8 mouse cellular contexts compared by ENCODE assay signal in genomic region chr2:25581294-25581864, GRCm38 (mm10). TPM values are rescaled to one million over a fixed set of nuclear protein-coding genes. Genes with fewer than 3 reads are reported as not detected.
A peak's percentile ranks its signal among the peaks of the same experiment; 100 is the strongest.
DNase-seq lines count a peak whose midpoint lies in the region; ATAC-seq lines count a peak whose summit lies in the region.

Ajm1 (minus strand) TSS chr2:25581757.

- H3K4me3 ChIP-seq in embryonic facial prominence, embryonic 12.5 days: peak within 1 kb of the TSS; percentile 35
- peak within 1 kb of the TSS; percentile 46 for H3K4me3 ChIP-seq in heart, embryonic 15.5 days
- H3K4me3 ChIP-seq in liver, embryonic 16.5 days (ENCODE audit: low read depth, low read length): peak within 1 kb of the TSS; percentile 22; the same call in 1 of the 2 replicates
- H3K4me3 ChIP-seq in neural tube, embryonic 11.5 days (ENCODE audit: low read depth, low read length): peak within 1 kb of the TSS; percentile 28; the same call in 1 of the 2 replicates

- DNase-seq in CD4-positive helper T cell, adult 2 months (ENCODE audit: low read depth, low spot score): peak; percentile 77
- peak; percentile 73 for DNase-seq in layer of hippocampus, adult 11-12 months (ENCODE audit: low spot score)
- peak; percentile 69 for DNase-seq in neural tube, embryonic 11.5 days (ENCODE audit: low spot score)
- DNase-seq in thymus, postnatal 0 days (ENCODE audit: low spot score): peak; percentile 84

- peaks cover 41% of the 10 kb centered on the region for H3K4me1 ChIP-seq in embryonic facial prominence, embryonic 12.5 days
- H3K4me1 ChIP-seq in heart, embryonic 15.5 days (replicated peaks): peaks cover 56% of the 10 kb centered on the region
- peaks cover 41% of the 10 kb centered on the region for H3K4me1 ChIP-seq in liver, embryonic 16.5 days (ENCODE audit: control insufficient read depth, low read depth, low read length)
- H3K4me1 ChIP-seq in neural tube, embryonic 11.5 days (ENCODE audit: control insufficient read depth, insufficient read depth, low read length): peaks cover 26% of the 10 kb centered on the region

- ATAC-seq in activated CD4-positive, CD25-positive, alpha-beta regulatory T cell, adult 4 months: peak; percentile 63
- ATAC-seq in embryonic facial prominence, embryonic 12.5 days (ENCODE audit: insufficient number of reproducible peaks, insufficient read depth, low FRiP score, low TSS enrichment): peak; percentile 70
- ATAC-seq in heart, embryonic 15.5 days (replicated peaks; ENCODE audit: insufficient number of reproducible peaks, insufficient read depth, low FRiP score, low read depth): peak; percentile 70
- ATAC-seq in liver, embryonic 16.5 days (ENCODE audit: low read depth): peak; percentile 64
- ATAC-seq in neural tube, embryonic 11.5 days (ENCODE audit: insufficient read depth, low FRiP score, low TSS enrichment): peak; percentile 62

- 6% methylated on average over 19 of the region's 19 CpGs for WGBS in embryonic facial prominence, embryonic 12.5 days
- WGBS in heart, embryonic 15.5 days: 5% methylated on average over 19 of the region's 19 CpGs
- 5% methylated on average over 19 of the region's 19 CpGs for WGBS in liver, embryonic 16.5 days (ENCODE audit: insufficient replicate concordance)
- 7% methylated on average over 19 of the region's 19 CpGs for WGBS in neural tube, embryonic 11.5 days

- H3K4me2 ChIP-seq in embryonic facial prominence, embryonic 12.5 days (replicated peaks): peak within 1 kb of the TSS; percentile 61
- H3K4me2 ChIP-seq in heart, embryonic 15.5 days: peak within 1 kb of the TSS; percentile 76
- H3K4me2 ChIP-seq in liver, embryonic 16.5 days (ENCODE audit: low read depth, low read length): peak within 1 kb of the TSS; percentile 50
- H3K4me2 ChIP-seq in neural tube, embryonic 11.5 days (ENCODE audit: low read depth): peak within 1 kb of the TSS; percentile 44

- H3K27ac ChIP-seq in embryonic facial prominence, embryonic 12.5 days: no peak within 1 kb of the TSS
- no peak within 1 kb of the TSS for H3K27ac ChIP-seq in heart, embryonic 15.5 days
- no peak within 1 kb of the TSS for H3K27ac ChIP-seq in liver, embryonic 16.5 days (ENCODE audit: low read length)
- no peak within 1 kb of the TSS for H3K27ac ChIP-seq in neural tube, embryonic 11.5 days (ENCODE audit: low read depth, low read length)

- peaks cover 36% of the 10 kb centered on the region for H3K36me3 ChIP-seq in embryonic facial prominence, embryonic 12.5 days
- peaks cover 17% of the 10 kb centered on the region for H3K36me3 ChIP-seq in heart, embryonic 15.5 days
- H3K36me3 ChIP-seq in liver, embryonic 16.5 days (ENCODE audit: control insufficient read depth, insufficient read depth): peaks cover 2% of the 10 kb centered on the region; the same call in 1 of the 2 replicates
- peaks cover 7% of the 10 kb centered on the region; the same call in 1 of the 2 replicates for H3K36me3 ChIP-seq in neural tube, embryonic 11.5 days (ENCODE audit: control insufficient read depth, insufficient read depth, low read length)

- H3K9ac ChIP-seq in embryonic facial prominence, embryonic 12.5 days: no peak within 1 kb of the TSS
- H3K9ac ChIP-seq in heart, embryonic 15.5 days: 0 out of 2 replicates have a peak within 1 kb of the TSS, but pooled peaks have one; percentile 34
- H3K9ac ChIP-seq in liver, embryonic 16.5 days (ENCODE audit: low read depth, low read length): no peak within 1 kb of the TSS
- H3K9ac ChIP-seq in neural tube, embryonic 11.5 days (ENCODE audit: low read length): no peak within 1 kb of the TSS

- no peaks in the 10 kb centered on the region for H3K9me3 ChIP-seq in embryonic facial prominence, embryonic 12.5 days
- H3K9me3 ChIP-seq in heart, embryonic 15.5 days (replicated peaks): no peaks in the 10 kb centered on the region
- no peaks in the 10 kb centered on the region for H3K9me3 ChIP-seq in liver, embryonic 16.5 days (replicated peaks; ENCODE audit: control insufficient read depth, low read length)
- H3K9me3 ChIP-seq in neural tube, embryonic 11.5 days (ENCODE audit: control insufficient read depth, low read length): no peaks in the 10 kb centered on the region

- peaks cover 51% of the 10 kb centered on the region for H3K27me3 ChIP-seq in embryonic facial prominence, embryonic 12.5 days
- H3K27me3 ChIP-seq in heart, embryonic 15.5 days: peaks cover 50% of the 10 kb centered on the region
- H3K27me3 ChIP-seq in liver, embryonic 16.5 days (ENCODE audit: control insufficient read depth, insufficient read depth, low read depth, low read length): peaks cover 50% of the 10 kb centered on the region
- H3K27me3 ChIP-seq in neural tube, embryonic 11.5 days (ENCODE audit: control insufficient read depth, insufficient read depth, low read length): peaks cover 50% of the 10 kb centered on the region

RNA-seq across cellular contexts. Expression of gene Ajm1, which starts in this region (rescaled TPM):
- under 1 TPM in 1 of 2 experiments, not detected in 1; 0.07 TPM for polyA plus RNA-seq in activated CD4-positive, CD25-positive, alpha-beta regulatory T cell, adult 4 months (2017; shearing (Covaris generic))
- polyA plus RNA-seq in embryonic facial prominence, embryonic 12.5 days (2016; fragmentation: Nextera tagmentation; extraction: Ambion mirVana): 0.20 and 0.24 TPM in 2 replicates
- 0.22 and 0.30 TPM in 2 replicates for polyA plus RNA-seq in heart, embryonic 15.5 days (2015; fragmentation: Nextera tagmentation; extraction: Ambion mirVana)
- 0.07 TPM in 1 of 2 replicates, not detected in the other for polyA plus RNA-seq in liver, embryonic 16.5 days (2015; fragmentation: Nextera tagmentation; extraction: Ambion mirVana)
- 0.19 and 0.46 TPM in 2 replicates for polyA plus RNA-seq in neural tube, embryonic 11.5 days (2014; fragmentation: Nextera tagmentation; extraction: Ambion mirVana)
- polyA plus RNA-seq in thymus, postnatal 0 days (2015; fragmentation: Nextera tagmentation; extraction: Ambion mirVana): 0.04 and 0.49 TPM in 2 replicates

Comparison
In these comparisons a context has a peak if more than half of its experiments do, and no peak if none do; other contexts are left out.
1. Peak in ATAC-seq in activated CD4-positive, CD25-positive, alpha-beta regulatory T cell, adult 4 months; RNA of the gene not detected or under 1 TPM.
2. Peak in ATAC-seq, H3K4me3 ChIP-seq and H3K4me2 ChIP-seq in embryonic facial prominence, embryonic 12.5 days; RNA of the gene not detected or under 1 TPM.
3. Peak in ATAC-seq, H3K4me3 ChIP-seq, H3K9ac ChIP-seq and H3K4me2 ChIP-seq in heart, embryonic 15.5 days; RNA of the gene not detected or under 1 TPM.
4. Peak in ATAC-seq, H3K4me3 ChIP-seq and H3K4me2 ChIP-seq in liver, embryonic 16.5 days; RNA of the gene not detected or under 1 TPM.
5. Peak in DNase-seq, ATAC-seq, H3K4me3 ChIP-seq and H3K4me2 ChIP-seq in neural tube, embryonic 11.5 days; RNA of the gene not detected or under 1 TPM.
6. Peak in DNase-seq in thymus, postnatal 0 days; RNA of the gene not detected or under 1 TPM.